Mouse (Mus musculus): ENCODE measurements at regions not wholly inside any gene's neighbourhood (a gene's known extent, or its start where the extent isn't known, plus 50 kb on each side); places are given as distances from the start of the nearest gene placed in this dataset.

GRCm38 (mm10) chr7:113688231-113688669, 77.5 kb upstream of the Spon1 start:
- WGBS = 34% methylated on average over 8 of the region's 8 CpGs
- H3K4me2 ChIP-seq (ENCODE audit: low read depth) = no peak overlapping the region
- H3K4me3 ChIP-seq (ENCODE audit: low read depth, low read length) = no peak overlapping the region
- no peak; the same call in 1 of the 2 replicates for ATAC-seq (ENCODE audit: insufficient read depth, low FRiP score, low TSS enrichment)
- peak; percentile 51 for DNase-seq (ENCODE audit: low spot score)
- peaks cover 6% of the 10 kb centered on the region; the same call in 1 of the 2 replicates for H3K4me1 ChIP-seq (ENCODE audit: control insufficient read depth, insufficient read depth, low read length)
- H3K36me3 ChIP-seq (ENCODE audit: control insufficient read depth, insufficient read depth, low read length) = no peaks in the 10 kb centered on the region
- H3K27me3 ChIP-seq (ENCODE audit: control insufficient read depth, insufficient read depth, low read length) = no peaks in the 10 kb centered on the region
- no peak overlapping the region for H3K27ac ChIP-seq (ENCODE audit: low read depth, low read length)
- H3K9me3 ChIP-seq (ENCODE audit: control insufficient read depth, low read length) = no peaks in the 10 kb centered on the region
- H3K9ac ChIP-seq (ENCODE audit: low read length) = no peak overlapping the region

- no peak for ATAC-seq (ENCODE audit: insufficient read depth, low FRiP score, low TSS enrichment)
Measured at GRCm38 (mm10) chr7:113688717-113689116, 77.1 kb upstream of the Spon1 start.

GRCm38 (mm10) chr7:113689131-113689530, 76.7 kb upstream of the Spon1 start:
- WGBS = 60% methylated on average over 2 of the region's 2 CpGs
- ATAC-seq (ENCODE audit: insufficient read depth, low FRiP score, low TSS enrichment) (no peak), DNase-seq (ENCODE audit: low spot score) (no peak)
- no peaks in the 10 kb centered on the region for H3K36me3 ChIP-seq (ENCODE audit: control insufficient read depth, insufficient read depth, low read length)
- no peak overlapping the region for H3K27ac ChIP-seq (ENCODE audit: low read depth, low read length)
- H3K4me2 ChIP-seq (ENCODE audit: low read depth) = no peak overlapping the region
- no peaks in the 10 kb centered on the region for H3K27me3 ChIP-seq (ENCODE audit: control insufficient read depth, insufficient read depth, low read length)
- H3K9ac ChIP-seq (ENCODE audit: low read length) = no peak overlapping the region
- peaks cover 10% of the 10 kb centered on the region; the same call in 1 of the 2 replicates for H3K4me1 ChIP-seq (ENCODE audit: control insufficient read depth, insufficient read depth, low read length)
- no peak overlapping the region for H3K4me3 ChIP-seq (ENCODE audit: low read depth, low read length)
- H3K9me3 ChIP-seq (ENCODE audit: control insufficient read depth, low read length) = no peaks in the 10 kb centered on the region

More at GRCm38 (mm10) chr7:113688717-113689116, 77.1 kb upstream of the Spon1 start:
- Histone ChIP-seq H3K27ac (ENCODE audit: low read depth, low read length) (no peak overlapping the region), H3K36me3 (ENCODE audit: control insufficient read depth, insufficient read depth, low read length) (no peaks in the 10 kb centered on the region), H3K9ac (ENCODE audit: low read length) (no peak overlapping the region), H3K4me3 (ENCODE audit: low read depth, low read length) (no peak overlapping the region), H3K27me3 (ENCODE audit: control insufficient read depth, insufficient read depth, low read length) (no peaks in the 10 kb centered on the region), H3K9me3 (ENCODE audit: control insufficient read depth, low read length) (no peaks in the 10 kb centered on the region), H3K4me1 (ENCODE audit: control insufficient read depth, insufficient read depth, low read length) (peaks cover 8% of the 10 kb centered on the region; the same call in 1 of the 2 replicates), H3K4me2 (ENCODE audit: low read depth) (no peak overlapping the region)
- DNase-seq (ENCODE audit: low spot score) = no peak
- 84% methylated on average over 1 of the region's 1 CpGs for WGBS

GRCm38 (mm10) chr7:113691756-113692155, 74.0 kb upstream of the Spon1 start:
- Histone ChIP-seq H3K27ac (ENCODE audit: low read depth, low read length) (no peak overlapping the region), H3K4me3 (ENCODE audit: low read depth, low read length) (no peak overlapping the region), H3K27me3 (ENCODE audit: control insufficient read depth, insufficient read depth, low read length) (no peaks in the 10 kb centered on the region), H3K9me3 (ENCODE audit: control insufficient read depth, low read length) (no peaks in the 10 kb centered on the region), H3K9ac (ENCODE audit: low read length) (no peak overlapping the region), H3K36me3 (ENCODE audit: control insufficient read depth, insufficient read depth, low read length) (no peaks in the 10 kb centered on the region), H3K4me2 (ENCODE audit: low read depth) (no peak overlapping the region), H3K4me1 (ENCODE audit: control insufficient read depth, insufficient read depth, low read length) (peaks cover 11% of the 10 kb centered on the region; the same call in 1 of the 2 replicates)
- WGBS = 59% methylated on average over 2 of the region's 2 CpGs
- ATAC-seq (ENCODE audit: insufficient read depth, low FRiP score, low TSS enrichment) (no peak), DNase-seq (ENCODE audit: low spot score) (no peak)

- DNase-seq (ENCODE audit: low spot score) = no peak
- H3K9me3 ChIP-seq (ENCODE audit: control insufficient read depth, low read length) = no peaks in the 10 kb centered on the region
- no peak for ATAC-seq (ENCODE audit: insufficient read depth, low FRiP score, low TSS enrichment)
- H3K36me3 ChIP-seq (ENCODE audit: control insufficient read depth, insufficient read depth, low read length) = no peaks in the 10 kb centered on the region
- 58% methylated on average over 3 of the region's 3 CpGs for WGBS
- no peak overlapping the region for H3K27ac ChIP-seq (ENCODE audit: low read depth, low read length)
- H3K27me3 ChIP-seq (ENCODE audit: control insufficient read depth, insufficient read depth, low read length) = no peaks in the 10 kb centered on the region
- H3K4me1 ChIP-seq (ENCODE audit: control insufficient read depth, insufficient read depth, low read length) = peaks cover 8% of the 10 kb centered on the region; the same call in 1 of the 2 replicates
- H3K4me2 ChIP-seq (ENCODE audit: low read depth) = no peak overlapping the region
- no peak overlapping the region for H3K9ac ChIP-seq (ENCODE audit: low read length)
- no peak overlapping the region for H3K4me3 ChIP-seq (ENCODE audit: low read depth, low read length)
Measured at GRCm38 (mm10) chr7:113693526-113693925, 72.3 kb upstream of the Spon1 start.

- Histone ChIP-seq H3K9ac (ENCODE audit: low read length) (no peak overlapping the region), H3K4me2 (ENCODE audit: low read depth) (no peak overlapping the region), H3K27ac (ENCODE audit: low read depth, low read length) (no peak overlapping the region), H3K36me3 (ENCODE audit: control insufficient read depth, insufficient read depth, low read length) (no peaks in the 10 kb centered on the region), H3K4me3 (ENCODE audit: low read depth, low read length) (no peak overlapping the region), H3K27me3 (ENCODE audit: control insufficient read depth, insufficient read depth, low read length) (no peaks in the 10 kb centered on the region), H3K9me3 (ENCODE audit: control insufficient read depth, low read length) (no peaks in the 10 kb centered on the region), H3K4me1 (ENCODE audit: control insufficient read depth, insufficient read depth, low read length) (peaks cover 6% of the 10 kb centered on the region; the same call in 1 of the 2 replicates)
- ATAC-seq (ENCODE audit: insufficient read depth, low FRiP score, low TSS enrichment) (no peak), DNase-seq (ENCODE audit: low spot score) (no peak)
- WGBS = 45% methylated on average over 5 of the region's 5 CpGs
Measured at GRCm38 (mm10) chr7:113694466-113694865, 71.3 kb upstream of the Spon1 start.

GRCm38 (mm10) chr7:113705929-113706328, 59.9 kb upstream of the Spon1 start:
- DNase-seq (ENCODE audit: low spot score) (no peak), ATAC-seq (ENCODE audit: insufficient read depth, low FRiP score, low TSS enrichment) (no peak)
- Histone ChIP-seq H3K4me3 (ENCODE audit: low read depth, low read length) (no peak overlapping the region), H3K36me3 (ENCODE audit: control insufficient read depth, insufficient read depth, low read length) (no peaks in the 10 kb centered on the region), H3K4me2 (ENCODE audit: low read depth) (no peak overlapping the region), H3K27ac (ENCODE audit: low read depth, low read length) (no peak overlapping the region), H3K4me1 (ENCODE audit: control insufficient read depth, insufficient read depth, low read length) (no peaks in the 10 kb centered on the region), H3K9ac (ENCODE audit: low read length) (no peak overlapping the region), H3K9me3 (ENCODE audit: control insufficient read depth, low read length) (no peaks in the 10 kb centered on the region), H3K27me3 (ENCODE audit: control insufficient read depth, insufficient read depth, low read length) (no peaks in the 10 kb centered on the region)

- DNase-seq (ENCODE audit: low spot score) = no peak
- H3K27ac ChIP-seq (ENCODE audit: low read depth, low read length) = no peak overlapping the region
- H3K4me1 ChIP-seq (ENCODE audit: control insufficient read depth, insufficient read depth, low read length) = no peaks in the 10 kb centered on the region
- no peak overlapping the region for H3K4me3 ChIP-seq (ENCODE audit: low read depth, low read length)
- H3K9me3 ChIP-seq (ENCODE audit: control insufficient read depth, low read length) = no peaks in the 10 kb centered on the region
- no peak for ATAC-seq (ENCODE audit: insufficient read depth, low FRiP score, low TSS enrichment)
- 81% methylated on average over 2 of the region's 2 CpGs for WGBS
- H3K4me2 ChIP-seq (ENCODE audit: low read depth) = no peak overlapping the region
- no peaks in the 10 kb centered on the region for H3K27me3 ChIP-seq (ENCODE audit: control insufficient read depth, insufficient read depth, low read length)
- H3K9ac ChIP-seq (ENCODE audit: low read length) = no peak overlapping the region
- no peaks in the 10 kb centered on the region for H3K36me3 ChIP-seq (ENCODE audit: control insufficient read depth, insufficient read depth, low read length)
Measured at GRCm38 (mm10) chr7:113707596-113707995, 58.2 kb upstream of the Spon1 start.

- H3K36me3 ChIP-seq (ENCODE audit: control insufficient read depth, insufficient read depth, low read length) = no peaks in the 10 kb centered on the region
- 51% methylated on average over 2 of the region's 2 CpGs for WGBS
- 0 out of 2 replicates have a peak, but pooled peaks have one; percentile 48 for ATAC-seq (ENCODE audit: insufficient read depth, low FRiP score, low TSS enrichment)
- no peak overlapping the region for H3K4me3 ChIP-seq (ENCODE audit: low read depth, low read length)
- H3K9me3 ChIP-seq (ENCODE audit: control insufficient read depth, low read length) = no peaks in the 10 kb centered on the region
- no peak overlapping the region for H3K27ac ChIP-seq (ENCODE audit: low read depth, low read length)
- no peak for DNase-seq (ENCODE audit: low spot score)
- no peak overlapping the region for H3K4me2 ChIP-seq (ENCODE audit: low read depth)
- H3K9ac ChIP-seq (ENCODE audit: low read length) = no peak overlapping the region
- H3K4me1 ChIP-seq (ENCODE audit: control insufficient read depth, insufficient read depth, low read length) = no peaks in the 10 kb centered on the region
- H3K27me3 ChIP-seq (ENCODE audit: control insufficient read depth, insufficient read depth, low read length) = no peaks in the 10 kb centered on the region
Measured at GRCm38 (mm10) chr7:113710541-113711270, 55.1 kb upstream of the Spon1 start.

Measured in neural tube, embryonic 11.5 days (tissue).